Mouse (Mus musculus) skeletal muscle tissue, adult 2 months (tissue): Measurements from ENCODE around the gene Slc6a16.

Experiments
- DNase-seq: peaks from one replicate; pipeline ENCODE4 v3.0.0-alpha.2; 2012; ENCODE audit warnings: low read depth, low spot score

Slc6a16 gene

DNA sequence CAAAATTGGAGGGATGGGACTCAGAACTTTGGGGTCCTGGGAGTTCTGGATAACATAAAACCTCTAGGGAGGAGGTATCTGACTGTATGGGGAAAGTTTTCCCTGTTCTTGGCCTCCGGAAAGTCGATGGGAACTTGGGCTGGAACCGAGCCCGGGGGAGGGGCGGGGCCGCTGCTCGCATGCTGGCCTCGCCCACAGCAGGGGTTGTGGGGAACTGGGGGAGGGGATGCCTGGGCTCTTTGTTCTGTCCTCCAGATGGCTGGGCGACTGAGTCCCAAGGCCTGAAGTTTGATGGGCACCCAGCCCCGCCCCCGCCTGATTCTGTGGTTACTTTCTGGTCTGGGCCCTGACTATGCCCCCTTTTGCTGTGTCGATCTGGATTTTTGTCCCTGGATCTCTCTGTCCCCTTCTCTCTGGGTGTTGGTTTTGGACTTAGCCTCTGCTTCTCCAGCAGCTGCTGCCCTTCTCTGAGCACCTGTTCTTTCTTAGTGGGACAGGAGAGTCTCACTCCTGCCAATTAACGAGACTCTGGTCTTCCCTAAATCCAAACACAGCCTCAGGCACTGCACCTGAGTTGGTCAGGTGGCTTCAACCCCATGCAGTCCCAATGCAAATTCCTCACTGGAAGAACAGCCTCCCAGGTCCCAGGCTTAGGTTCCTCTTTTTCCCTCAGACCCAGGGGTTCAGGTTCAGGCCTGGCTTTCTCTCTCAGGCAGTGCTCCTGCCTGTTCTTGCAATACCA is 24.3 kb upstream of the Slc6a16 start:
- DNase-seq: no peak

DNA sequence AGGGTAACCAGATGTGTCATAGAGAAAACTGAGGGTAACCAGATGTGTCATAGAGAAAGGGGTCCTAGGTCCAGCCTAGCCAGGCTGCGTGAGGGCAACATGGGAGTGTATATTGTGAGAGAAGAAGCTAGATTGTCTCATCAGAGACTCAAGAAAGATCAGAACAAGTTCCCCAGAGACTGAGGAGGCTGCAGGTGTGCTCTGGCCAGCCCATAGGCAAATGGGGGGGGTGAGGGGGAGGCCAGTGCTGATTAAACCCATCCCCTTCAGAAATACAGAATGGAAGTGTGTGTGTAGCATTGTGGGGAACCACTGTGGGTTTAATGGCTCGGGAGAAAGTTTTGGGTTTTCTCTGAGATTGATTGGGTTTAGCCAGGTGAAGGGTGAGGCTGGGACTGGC is 19.2 kb upstream of the Slc6a16 start:
- DNase-seq: no peak

DNA sequence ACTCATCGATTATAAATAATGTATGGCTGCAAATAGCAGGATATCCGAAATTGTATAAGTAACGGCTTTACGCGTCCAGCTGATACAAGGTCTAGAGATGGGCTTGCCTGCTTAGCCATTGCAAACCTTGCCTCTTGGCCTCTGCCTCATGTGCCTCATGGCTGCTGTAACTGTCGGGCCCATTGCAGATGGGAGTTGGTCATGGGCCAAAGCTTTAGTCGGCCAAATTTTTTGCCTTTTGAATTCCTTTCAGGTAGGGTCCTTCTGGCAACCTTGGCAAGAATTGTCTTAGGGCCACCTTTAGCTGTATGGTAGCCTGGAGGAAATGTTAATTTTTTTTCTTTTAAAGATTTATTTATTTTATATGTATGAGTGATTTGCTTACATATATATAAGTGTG is 16.1 kb upstream of the Slc6a16 start:
- DNase-seq: no peak

DNA sequence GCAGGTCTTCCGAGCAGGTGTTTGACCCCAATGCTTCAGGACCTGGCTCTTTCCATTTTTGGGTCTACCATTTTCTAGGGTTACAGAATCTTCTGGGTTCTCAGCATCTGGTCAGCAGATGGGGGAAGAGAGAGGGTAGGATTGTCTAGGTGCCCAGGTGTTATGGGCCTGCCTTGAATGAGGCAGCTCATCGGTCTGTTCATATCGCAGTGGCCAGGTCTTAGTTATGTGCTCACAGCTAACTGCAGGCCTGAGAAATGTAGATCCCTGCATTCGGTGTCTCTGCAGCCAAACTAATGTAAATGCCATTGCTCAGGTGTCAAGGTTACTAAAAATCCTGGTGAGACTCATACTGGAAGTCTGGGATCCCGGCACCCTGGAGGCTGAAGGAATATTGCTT is 14.5 kb upstream of the Slc6a16 start:
- DNase-seq: no peak

DNA sequence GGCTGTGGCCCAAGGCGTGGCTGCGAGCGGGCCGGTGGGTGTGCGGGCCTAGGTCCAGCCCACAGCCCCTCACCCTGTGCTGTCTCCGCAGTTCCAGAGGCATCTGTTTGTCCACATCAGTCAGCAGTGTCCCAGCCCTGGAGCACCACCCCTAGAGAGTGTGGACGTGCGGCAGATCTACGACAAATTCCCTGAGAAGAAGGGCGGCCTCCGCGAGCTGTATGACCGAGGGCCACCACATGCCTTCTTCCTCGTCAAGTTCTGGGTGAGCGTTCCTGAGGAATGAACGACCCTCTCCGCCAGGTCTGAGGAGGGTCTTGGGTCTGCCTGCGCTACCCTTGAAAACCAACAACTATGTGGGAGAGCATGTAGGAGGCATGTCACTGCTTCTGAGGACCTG is 12.3 kb upstream of the Slc6a16 start:
- DNase-seq: no peak

DNA sequence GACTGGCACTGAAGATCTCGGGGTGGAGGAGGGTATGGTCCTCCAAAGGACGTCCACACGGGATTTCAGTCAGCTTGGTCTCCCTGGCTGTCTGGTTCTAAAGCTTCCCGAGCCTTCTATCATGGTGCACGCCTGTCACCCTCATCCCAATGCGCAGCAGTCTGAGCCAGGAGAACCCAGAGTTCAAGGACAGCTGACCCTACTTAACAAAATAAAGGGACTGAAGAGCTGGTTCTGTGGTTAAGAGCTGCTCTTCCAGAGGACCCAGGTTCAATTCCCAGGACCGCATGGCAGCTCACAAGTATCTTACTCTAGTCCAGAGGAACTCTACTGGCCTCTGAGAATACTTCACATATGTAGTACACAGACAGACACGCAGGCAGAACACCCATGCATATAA is 11.8 kb upstream of the Slc6a16 start:
- no peak for DNase-seq

DNA sequence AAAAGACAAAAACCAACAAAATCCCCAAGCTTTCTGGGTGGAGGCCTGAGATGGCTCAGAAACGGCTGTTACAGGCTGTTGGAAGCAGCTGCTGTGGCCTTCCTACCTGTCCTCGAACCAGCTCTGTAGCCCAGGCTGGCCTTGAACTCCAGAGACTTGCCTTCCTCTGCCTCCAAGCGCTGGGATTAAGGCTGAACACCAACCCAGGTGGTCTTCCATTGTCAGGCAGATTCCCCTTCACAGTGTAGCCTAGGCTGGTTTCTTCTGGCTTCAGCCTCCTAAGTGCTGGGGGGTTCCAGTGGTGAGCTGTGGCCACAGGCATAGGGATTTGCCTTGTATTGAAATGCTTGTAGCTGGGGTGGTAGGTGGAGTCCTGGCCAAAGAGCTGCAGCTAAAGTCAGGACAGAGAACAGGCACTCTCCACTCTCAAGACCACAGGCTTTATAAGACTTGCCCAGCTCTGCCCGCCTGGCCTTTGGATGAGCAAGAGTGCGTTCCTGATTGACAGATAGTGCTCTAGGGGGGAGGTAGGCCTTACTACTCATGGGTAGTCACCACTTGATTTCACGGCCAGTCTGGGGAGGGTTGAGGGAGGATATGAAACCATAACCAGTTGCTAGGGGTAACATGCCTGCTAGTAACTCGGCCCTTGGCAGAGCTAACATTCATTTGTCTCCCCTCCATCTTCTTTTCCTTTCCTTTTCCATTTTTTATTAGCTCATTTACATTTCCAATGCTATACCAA is 11.3 kb upstream of the Slc6a16 start:
- DNase-seq: no peak

DNA sequence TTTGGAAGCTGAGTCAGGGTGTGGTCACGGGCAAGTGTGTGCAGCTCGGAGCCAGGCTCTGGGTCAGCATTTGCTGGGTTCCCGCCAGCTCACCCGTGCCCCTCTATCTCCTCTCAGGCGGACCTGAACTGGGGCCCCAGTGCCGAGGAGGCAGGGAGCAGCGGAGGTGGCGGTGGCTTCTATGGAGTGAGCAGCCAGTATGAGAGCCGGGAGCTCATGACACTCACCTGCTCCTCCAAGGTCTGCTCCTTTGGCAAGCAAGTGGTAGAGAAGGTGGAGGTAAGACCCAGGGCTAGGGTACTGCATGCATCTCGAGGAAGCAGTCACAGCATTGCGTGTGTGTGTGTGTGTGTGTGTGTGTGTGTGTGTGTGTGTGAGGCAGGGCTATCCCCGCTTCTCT is 9.7 kb upstream of the Slc6a16 start:
- DNase-seq: no peak

DNA sequence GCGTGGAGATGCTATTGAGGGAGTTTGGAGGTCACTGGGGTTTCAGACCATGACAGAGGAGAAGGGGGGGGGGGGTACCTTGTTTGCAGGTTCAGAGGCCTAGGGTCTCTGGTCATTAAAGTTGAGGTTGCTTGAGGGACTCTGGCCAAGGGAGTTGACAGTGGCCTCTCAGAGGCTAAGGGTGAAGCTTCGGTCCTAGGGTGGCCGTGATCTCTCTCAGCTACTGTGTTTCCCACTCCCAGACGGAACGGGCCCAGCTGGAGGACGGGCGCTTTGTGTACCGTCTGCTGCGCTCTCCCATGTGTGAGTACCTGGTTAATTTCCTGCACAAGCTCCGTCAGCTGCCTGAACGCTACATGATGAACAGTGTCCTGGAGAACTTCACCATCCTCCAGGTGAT is 8.9 kb upstream of the Slc6a16 start:
- DNase-seq: no peak

DNA sequence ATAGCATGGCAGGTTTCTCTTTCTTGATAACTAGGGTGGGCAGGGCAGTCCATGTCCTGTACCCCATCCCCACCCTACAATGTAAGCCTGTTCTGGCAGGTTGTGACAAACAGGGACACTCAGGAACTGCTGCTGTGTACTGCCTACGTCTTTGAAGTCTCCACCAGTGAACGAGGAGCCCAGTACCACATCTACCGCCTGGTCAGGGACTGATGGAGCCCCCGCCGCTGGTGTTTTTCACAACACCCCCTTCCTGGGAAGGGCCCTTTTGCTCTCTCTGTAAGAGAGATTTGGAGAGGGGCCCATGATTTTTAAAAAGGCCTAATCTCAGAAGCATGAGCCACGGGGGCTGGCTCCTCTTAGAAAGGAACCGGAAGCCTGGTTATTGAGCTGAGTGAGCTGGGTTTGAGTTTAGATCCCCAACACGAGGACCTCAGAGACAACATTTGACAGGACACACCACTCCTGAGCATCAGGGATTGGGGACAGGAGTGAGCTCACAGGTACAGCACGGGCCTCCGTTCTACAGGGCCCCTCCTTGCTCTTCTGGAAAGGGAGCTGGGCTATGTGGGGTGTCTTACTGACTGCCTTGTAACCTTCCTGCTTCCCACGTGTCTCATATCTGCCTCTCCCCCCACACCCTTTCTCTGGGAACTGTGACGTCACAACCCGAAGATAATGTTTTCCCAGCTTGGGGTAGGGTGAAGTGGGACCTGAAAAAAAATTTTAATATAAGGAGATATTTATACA is 8.0 kb upstream of the Slc6a16 start:
- DNase-seq: no peak

DNA sequence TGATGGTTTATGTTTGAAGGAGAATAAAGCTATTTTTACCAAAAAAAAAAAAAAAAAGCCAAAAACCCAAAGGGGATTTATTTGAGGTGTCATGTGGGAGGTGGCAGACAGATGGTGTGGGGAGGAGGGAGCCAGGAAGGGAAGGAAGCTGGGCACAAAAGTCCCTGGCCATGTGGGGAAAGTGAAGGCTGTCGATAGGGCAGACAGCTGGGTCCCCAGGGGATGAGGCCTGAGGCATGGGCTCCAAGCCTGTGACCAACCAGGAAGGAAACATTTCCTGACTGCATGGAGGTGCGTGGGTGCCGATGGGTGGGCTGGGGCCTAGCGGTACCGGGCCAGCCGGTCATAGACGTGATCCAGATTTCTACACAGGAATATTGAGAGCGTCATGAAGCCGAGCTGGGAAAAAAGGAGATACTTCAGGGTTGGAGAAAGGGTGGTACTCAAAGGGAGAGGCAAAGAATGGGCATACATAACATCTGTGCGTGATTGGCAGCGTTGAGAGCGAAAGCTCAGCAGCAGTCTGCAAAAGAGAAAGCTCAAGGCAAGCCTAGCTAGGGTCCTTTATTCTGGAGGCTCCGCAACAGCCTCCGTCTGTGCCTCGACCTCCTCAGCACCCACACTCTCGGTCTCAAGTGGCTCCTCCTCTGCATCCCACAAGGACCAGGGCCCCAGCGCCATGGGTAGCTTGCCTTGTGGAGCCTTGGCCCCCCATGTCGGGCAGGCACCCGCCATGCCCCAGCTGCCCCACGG is 7.1 kb upstream of the Slc6a16 start:
- DNase-seq: no peak

DNA sequence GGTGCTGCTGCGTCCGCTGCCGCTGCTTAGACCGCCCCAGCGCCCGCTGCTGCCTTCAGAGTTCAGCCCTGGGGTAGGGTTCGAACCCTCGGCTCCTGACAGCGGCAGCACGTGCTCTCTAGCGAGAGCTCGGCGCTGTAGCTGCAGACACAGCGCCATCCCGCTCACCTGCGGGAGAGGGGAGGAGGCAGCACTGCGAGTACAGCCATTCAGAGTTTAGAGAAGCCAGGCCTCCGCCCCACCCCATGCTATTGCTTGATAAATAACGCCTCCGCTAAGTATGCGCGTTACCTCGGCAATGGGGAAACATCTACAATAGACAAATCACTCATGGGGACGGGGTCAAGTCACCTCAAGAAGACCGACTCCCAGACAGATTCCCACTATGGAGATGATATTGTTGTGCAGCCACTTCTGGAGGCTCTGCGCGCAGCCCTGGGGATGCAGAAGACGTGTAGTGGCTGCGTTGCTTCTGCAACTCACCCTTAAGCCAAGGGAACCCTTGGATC is 6.5 kb upstream of the Slc6a16 start:
- DNase-seq: no peak

DNA sequence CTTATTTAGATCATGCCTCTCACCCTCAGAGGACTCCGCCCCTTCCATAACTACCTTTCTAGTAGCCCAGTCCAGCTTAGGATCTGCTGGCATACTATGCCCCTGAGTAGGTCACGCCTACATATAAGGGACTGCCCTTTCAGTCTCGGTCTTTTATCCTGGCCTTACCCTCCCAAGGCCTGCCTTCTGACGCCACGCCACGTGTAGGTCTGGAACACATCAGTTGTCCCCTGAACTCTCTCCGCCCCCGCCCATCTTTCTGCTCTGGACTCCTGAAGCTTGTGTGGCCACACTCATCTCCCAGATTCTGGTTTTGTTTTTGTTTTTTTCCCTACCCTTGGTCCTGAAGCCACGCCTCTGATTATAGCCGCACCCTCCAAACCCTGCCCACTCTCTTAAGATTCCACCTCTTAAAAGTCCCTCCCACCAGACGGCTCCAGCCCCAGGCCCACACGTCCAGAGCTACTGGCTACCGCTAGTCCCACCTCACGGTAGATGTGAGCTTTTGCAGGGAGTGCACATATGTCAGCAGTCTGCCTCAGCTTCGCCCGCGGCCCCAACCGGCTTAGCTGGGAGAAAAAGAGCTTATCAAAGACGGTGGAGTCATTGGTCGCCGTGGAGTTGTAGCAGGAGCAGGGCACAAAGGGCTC is 5.8 kb upstream of the Slc6a16 start:
- DNase-seq: no peak

DNA sequence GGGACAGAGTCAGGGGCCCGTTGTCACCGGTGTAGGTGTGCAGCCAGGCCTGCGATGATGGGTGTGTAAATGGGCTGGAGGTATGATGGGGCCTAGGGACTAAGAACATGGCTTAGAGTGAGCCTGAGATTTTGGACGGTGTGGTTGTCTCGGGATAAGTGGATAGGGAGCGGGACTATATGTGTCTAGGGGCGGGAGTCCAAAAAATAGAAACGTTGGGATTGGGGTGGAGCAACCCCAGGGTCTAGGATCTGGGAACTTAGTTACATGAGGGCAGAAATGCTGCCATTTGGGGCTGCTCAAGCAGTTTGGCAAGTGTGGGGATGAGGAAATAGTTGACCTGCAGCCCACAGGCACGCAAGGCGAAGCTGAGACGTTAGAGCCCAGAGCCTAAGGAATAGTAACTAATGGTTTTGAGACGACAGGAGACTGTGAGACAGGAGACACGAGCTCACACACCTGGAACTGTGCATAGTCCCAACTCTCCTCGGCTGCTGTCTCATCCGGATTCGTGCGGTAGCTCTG is 5.2 kb upstream of the Slc6a16 start:
- DNase-seq: no peak

DNA sequence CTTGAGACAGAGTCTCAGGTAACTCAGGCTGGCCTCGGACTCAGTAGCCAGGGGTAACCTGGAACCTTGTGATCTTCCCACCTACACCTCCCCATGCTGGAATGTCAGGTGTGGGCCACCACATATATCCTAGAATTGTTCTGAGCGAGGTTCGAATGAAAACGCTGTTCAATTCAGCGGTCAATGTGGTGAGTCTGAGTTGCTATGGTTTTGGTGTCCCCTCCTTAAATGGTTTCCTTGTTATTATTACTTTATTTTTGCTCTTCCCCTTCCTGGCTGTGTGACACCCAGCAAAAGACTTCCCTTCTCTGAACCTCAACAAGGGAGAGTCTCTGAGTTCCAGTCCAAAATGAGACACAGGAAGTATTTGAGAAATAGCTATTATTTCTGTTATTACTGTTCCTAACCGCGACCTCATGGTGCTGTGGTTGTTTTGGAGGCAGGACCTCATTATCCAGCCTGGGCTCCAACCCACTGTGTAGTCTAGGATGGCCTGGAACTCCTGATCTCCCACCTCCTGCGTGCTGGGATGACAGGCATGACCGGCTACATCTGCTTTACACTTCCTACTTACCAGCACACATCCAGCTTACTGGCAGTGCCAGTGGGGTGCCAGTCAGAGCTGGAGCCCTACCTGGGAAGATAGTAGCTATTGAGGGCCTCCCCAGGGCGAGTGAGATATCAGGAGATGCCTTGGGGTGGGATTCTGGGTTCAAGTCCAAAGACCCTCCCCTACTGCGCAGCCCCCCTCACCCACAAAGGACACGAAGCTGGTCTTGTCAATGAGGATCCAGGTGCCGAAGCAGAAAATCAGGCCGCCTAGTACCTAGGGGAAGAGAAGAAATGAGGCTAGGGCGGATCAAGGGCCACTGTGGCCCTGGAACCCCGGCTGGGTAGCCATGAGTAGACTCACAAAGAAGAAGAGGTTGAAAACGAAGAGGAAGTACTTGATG is 2.9 kb upstream of the Slc6a16 start:
- no peak for DNase-seq

DNA sequence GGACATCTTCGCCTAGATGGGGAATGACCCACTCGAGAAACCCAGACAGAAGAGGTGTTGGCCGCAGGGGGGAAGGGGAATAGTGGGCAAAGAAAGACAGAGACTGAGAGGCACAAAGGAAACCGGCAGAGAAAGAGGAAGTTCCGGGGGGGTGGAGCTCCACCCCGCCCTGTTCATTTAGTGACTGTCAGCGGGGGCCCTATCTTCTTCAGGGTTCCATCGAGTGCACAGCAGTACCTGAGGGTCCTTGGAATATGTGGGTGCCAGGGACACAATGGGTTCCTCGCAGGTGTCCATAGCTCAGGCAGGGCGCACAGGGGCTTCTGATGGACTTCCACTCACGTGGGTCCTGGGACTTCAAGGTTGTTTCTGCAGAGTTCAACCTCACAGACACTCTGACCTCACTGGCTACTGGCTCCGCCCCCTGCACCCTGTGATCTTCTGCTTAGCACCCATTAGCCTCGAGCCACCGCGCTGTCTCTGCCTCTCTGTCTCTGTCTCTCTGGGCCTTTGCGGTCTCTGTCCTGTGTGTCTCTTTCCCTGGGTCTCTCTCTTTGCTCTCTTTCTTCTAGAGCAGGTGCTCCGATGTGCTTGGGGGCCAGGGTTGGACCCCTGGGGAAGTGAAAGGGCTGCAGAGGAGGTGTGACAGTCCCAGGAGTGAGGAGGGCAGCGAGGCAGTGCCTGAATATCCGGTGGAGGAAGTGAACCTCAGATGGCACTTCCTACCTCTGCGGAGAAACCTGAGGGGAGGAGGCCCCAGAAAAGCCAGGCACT is 2.0 kb upstream of the Slc6a16 start, which contains the start of gene Cd37:
Cd37 (minus strand) TSS at position 393 of the 774 bp plus-strand sequence.
- DNase-seq: no peak

DNA sequence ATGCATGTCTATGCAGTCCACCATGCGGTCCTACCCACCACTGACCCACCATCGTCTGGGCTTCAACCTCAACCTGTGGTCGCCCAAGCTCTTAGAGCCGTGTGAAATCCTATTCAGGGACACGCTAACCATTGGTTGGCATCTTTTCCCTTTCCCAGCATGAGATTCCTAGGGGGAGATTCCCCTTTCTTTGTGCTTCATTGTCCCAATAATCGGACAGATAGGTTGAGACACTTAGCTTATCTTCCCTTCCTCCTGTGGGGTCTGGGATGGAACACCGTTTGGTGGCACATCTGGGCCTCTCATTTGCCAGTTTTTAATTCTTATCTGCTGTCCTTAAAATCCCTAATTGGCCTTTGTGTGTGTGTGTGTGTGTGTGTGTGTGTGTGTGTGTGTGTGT is 776 bp upstream of the Slc6a16 start:
- no peak for DNase-seq

DNA sequence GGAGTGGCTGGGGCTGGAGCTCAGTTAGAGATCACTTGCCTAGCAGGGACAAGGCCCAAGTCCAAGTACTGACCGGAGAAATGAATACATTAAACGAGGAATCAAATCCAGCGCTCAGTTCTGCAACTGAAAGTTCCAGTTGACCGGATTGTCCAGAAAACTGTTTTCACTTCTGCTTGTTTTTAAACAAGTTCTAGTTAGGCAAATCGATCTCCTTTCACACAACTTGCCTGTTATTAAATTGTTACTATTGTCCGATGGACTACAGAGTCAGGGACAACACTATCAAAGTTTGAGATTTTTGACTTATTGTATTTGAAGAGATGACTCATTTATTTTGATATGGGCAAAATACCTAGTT is 484 bp downstream of the Slc6a16 start:
- DNase-seq: no peak

DNA sequence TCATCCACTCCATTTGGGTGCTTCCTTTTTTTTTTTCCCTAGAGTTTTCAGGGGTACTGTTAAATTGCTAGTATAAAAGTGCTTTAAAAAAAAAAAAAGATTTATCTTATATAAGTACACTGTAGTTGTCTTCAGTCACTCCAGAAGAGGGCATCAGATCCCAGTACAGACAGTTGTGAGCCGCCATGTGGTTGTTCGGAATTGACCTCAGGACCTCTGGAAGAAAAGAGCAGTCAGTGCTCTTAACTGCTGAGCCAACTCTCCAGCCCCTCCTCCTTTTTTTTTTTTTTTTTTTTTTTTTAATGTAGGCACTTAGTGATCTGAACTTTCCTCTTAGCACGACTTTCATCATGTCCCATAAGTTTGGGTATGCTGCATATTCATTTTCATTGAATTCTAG is 6.8 kb downstream of the Slc6a16 start:
- DNase-seq: no peak
